Mouse (Mus musculus) liver, adult (tissue): ENCODE data around the gene Efcab9.

Source experiments
- GATA4 ChIP-seq: IDR thresholded peaks from 2 replicates; pipeline ENCODE4 v1.6.1; 2014; ENCODE audit warnings: mild to moderate bottlenecking, low read length; ENCODE audit not compliant: insufficient replicate concordance

Efcab9 gene

GRCm38 (mm10) chr11:32531871-32532764, at the start of gene Efcab9:
Efcab9 (minus strand) TSS chr11:32532081.
- TF ChIP-seq GATA4 = no peak

- no peak for TF ChIP-seq GATA4
Observed at GRCm38 (mm10) chr11:32581031-32581430, 49.1 kb upstream of the Efcab9 start.

- TF ChIP-seq GATA4 = no peak
Observed at GRCm38 (mm10) chr11:32580305-32580947, 48.5 kb upstream of the Efcab9 start.

- TF ChIP-seq GATA4 = no peak
Observed at GRCm38 (mm10) chr11:32576760-32577050, 44.8 kb upstream of the Efcab9 start.

GRCm38 (mm10) chr11:32575964-32576759, 44.3 kb upstream of the Efcab9 start:
- TF ChIP-seq GATA4 = no peak

- TF ChIP-seq GATA4 = no peak
Observed at GRCm38 (mm10) chr11:32573669-32574068, 41.8 kb upstream of the Efcab9 start.

GRCm38 (mm10) chr11:32571103-32571502, 39.2 kb upstream of the Efcab9 start:
- TF ChIP-seq GATA4 = no peak

GRCm38 (mm10) chr11:32568637-32569293, 36.9 kb upstream of the Efcab9 start:
- no peak for TF ChIP-seq GATA4

- TF ChIP-seq GATA4 = no peak
Observed at GRCm38 (mm10) chr11:32568060-32568459, 36.2 kb upstream of the Efcab9 start.

- TF ChIP-seq GATA4 = no peak
Observed at GRCm38 (mm10) chr11:32567000-32567855, 35.3 kb upstream of the Efcab9 start.

GRCm38 (mm10) chr11:32566184-32566583, 34.3 kb upstream of the Efcab9 start:
- TF ChIP-seq GATA4 = no peak

GRCm38 (mm10) chr11:32565088-32565487, 33.2 kb upstream of the Efcab9 start:
- no peak for TF ChIP-seq GATA4

GRCm38 (mm10) chr11:32564629-32565028, 32.7 kb upstream of the Efcab9 start:
- no peak for TF ChIP-seq GATA4

- TF ChIP-seq GATA4 = no peak
Observed at GRCm38 (mm10) chr11:32563660-32564059, 31.8 kb upstream of the Efcab9 start.
